Mouse (Mus musculus) cerebellum, adult 2 months (tissue): Measurements from ENCODE around the gene Notum. TPM values are rescaled to one million over a fixed set of nuclear protein-coding genes. Genes with fewer than 3 reads are reported as not detected.
"Not testable (repeated sequence)": the region's sequence is repeated elsewhere in the genome, so short reads cannot be mapped to it uniquely, and the experiment has no call there.

Experiments
- DNase-seq, 2 experiments: peaks; one replicate each; pipeline ENCODE4 v3.0.0; 2021
- H3K27ac ChIP-seq: fragments of 200-500 bp; 2 replicates; pipeline ENCODE4 v1.5.1; 2012; ENCODE audit warnings: low read length, control low read depth, inconsistent platforms; ENCODE audit not compliant: insufficient read depth
- H3K27me3 ChIP-seq: fragments of 200-500 bp; 2 replicates; pipeline ENCODE4 v1.6.1; 2012; ENCODE audit warnings: inconsistent platforms, mild to moderate bottlenecking, low read length, moderate library complexity; ENCODE audit not compliant: control insufficient read depth, insufficient read depth
- H3K4me1 ChIP-seq: fragments of 200-500 bp; 2 replicates; pipeline ENCODE4 v1.6.1; 2011; ENCODE audit warnings: low read length; ENCODE audit not compliant: control insufficient read depth, insufficient read depth
- H3K4me3 ChIP-seq: fragments of 200-500 bp; replicated peaks from 2 replicates; pipeline ENCODE3; 2011; ENCODE audit warnings: mild to moderate bottlenecking, low read depth, low read length, control low read depth; ENCODE audit not compliant: insufficient read depth
- CTCF ChIP-seq: fragments of 200-500 bp; IDR thresholded peaks from 2 replicates; pipeline ENCODE4 v1.5.1; 2011; ENCODE audit warnings: low read depth, mild to moderate bottlenecking, control low read depth, low read length, moderate library complexity, borderline replicate concordance; ENCODE audit not compliant: insufficient read depth
- POLR2A ChIP-seq: fragments of 200-500 bp; IDR thresholded peaks from 2 replicates; pipeline ENCODE4 v1.6.1; 2011; ENCODE audit warnings: low read length, control low read depth, borderline replicate concordance; ENCODE audit not compliant: insufficient read depth
- WGBS: fragments of 180-500 bp; shearing (Covaris S2); methylation state at CpG from one replicate; pipeline ENCODE4 v1.1.7; 2018; 5-methylcytosine and 5-hydroxymethylcytosine counted together
- polyA plus RNA-seq: library from polyadenylated mRNA; depleted of rRNA; stranded (reverse); fragments of >200 nt; gene quantifications from 2 replicates; pipeline ENCODE4 v1.2.3, GENCODE M21; 2012

Notum gene
- polyA plus RNA-seq, 1 experiment, result 5.9 TPM

- DNase-seq, result no peak
- TF ChIP-seq POLR2A (no peak), CTCF (no peak)
- Histone ChIP-seq H3K27ac (0 out of 2 replicates have a peak overlapping the region, but pooled peaks have one; percentile 44), H3K4me1 (peaks cover 6% of the 10 kb centered on the region; the same call in 1 of the 2 replicates), H3K27me3 (no peaks in the 10 kb centered on the region), H3K4me3 (no peak overlapping the region)
- 75% methylated on average over 20 of the region's 20 CpGs for WGBS
Measured at GRCm38 (mm10) chr11:120686650-120687272, 25.8 kb upstream of the Notum start.

- DNase-seq, result no peak
- no peak overlapping the region for H3K27ac ChIP-seq
- H3K27me3 ChIP-seq, result no peaks in the 10 kb centered on the region
- no peak overlapping the region for H3K4me3 ChIP-seq
- peaks cover 6% of the 10 kb centered on the region; the same call in 1 of the 2 replicates for H3K4me1 ChIP-seq
- WGBS, result 89% methylated on average over 2 of the region's 2 CpGs
- no peak for TF ChIP-seq POLR2A
- no peak for TF ChIP-seq CTCF
Measured at GRCm38 (mm10) chr11:120684660-120685059, 23.7 kb upstream of the Notum start.

- no peak for TF ChIP-seq POLR2A
- no peak for TF ChIP-seq CTCF
- Histone ChIP-seq H3K27me3 (no peaks in the 10 kb centered on the region), H3K4me1 (peaks cover 6% of the 10 kb centered on the region; the same call in 1 of the 2 replicates), H3K4me3 (no peak overlapping the region), H3K27ac (no peak overlapping the region)
- no peak for DNase-seq
- 70% methylated on average over 2 of the region's 2 CpGs for WGBS
Measured at GRCm38 (mm10) chr11:120684086-120684485, 23.1 kb upstream of the Notum start.

- TF ChIP-seq POLR2A (no peak), CTCF (no peak)
- 91% methylated on average over 3 of the region's 3 CpGs for WGBS
- Histone ChIP-seq H3K4me3 (no peak overlapping the region), H3K27me3 (no peaks in the 10 kb centered on the region), H3K4me1 (peaks cover 6% of the 10 kb centered on the region; the same call in 1 of the 2 replicates), H3K27ac (no peak overlapping the region)
- DNase-seq, result no peak
Measured at GRCm38 (mm10) chr11:120683536-120683935, 22.6 kb upstream of the Notum start.

- Histone ChIP-seq H3K4me1 (peaks cover 6% of the 10 kb centered on the region; the same call in 1 of the 2 replicates), H3K4me3 (no peak overlapping the region), H3K27ac (no peak overlapping the region), H3K27me3 (no peaks in the 10 kb centered on the region)
- 92% methylated on average over 5 of the region's 5 CpGs for WGBS
- no peak for DNase-seq
- TF ChIP-seq CTCF (no peak), POLR2A (no peak)
Measured at GRCm38 (mm10) chr11:120682683-120683082, 21.7 kb upstream of the Notum start.

GRCm38 (mm10) chr11:120679909-120680308, 18.9 kb upstream of the Notum start:
- TF ChIP-seq POLR2A, result no peak
- TF ChIP-seq CTCF, result peak; percentile 44; the same call in 1 of the 2 replicates
- DNase-seq, result no peak
- no peak overlapping the region for H3K4me3 ChIP-seq
- no peak overlapping the region for H3K27ac ChIP-seq
- H3K27me3 ChIP-seq, result no peaks in the 10 kb centered on the region
- 74% methylated on average over 3 of the region's 3 CpGs for WGBS
- peaks cover 6% of the 10 kb centered on the region; the same call in 1 of the 2 replicates for H3K4me1 ChIP-seq

- WGBS, result 94% methylated on average over 4 of the region's 4 CpGs
- DNase-seq, result no peak
- Histone ChIP-seq H3K27me3 (no peaks in the 10 kb centered on the region), H3K4me3 (no peak overlapping the region), H3K27ac (no peak overlapping the region; the same call in 1 of the 2 replicates), H3K4me1 (no peaks in the 10 kb centered on the region)
- no peak for TF ChIP-seq CTCF
- no peak for TF ChIP-seq POLR2A
Measured at GRCm38 (mm10) chr11:120676951-120677350, 16.0 kb upstream of the Notum start.

GRCm38 (mm10) chr11:120675875-120676274, 14.9 kb upstream of the Notum start:
- not testable (repeated sequence) for H3K27ac ChIP-seq, H3K4me3 ChIP-seq, DNase-seq, H3K4me1 ChIP-seq, H3K27me3 ChIP-seq
- WGBS, result 91% methylated on average over 5 of the region's 5 CpGs
